Mouse (Mus musculus): ENCODE measurements around the gene Ticam1.
"Not testable (repeated sequence)": the region's sequence is repeated elsewhere in the genome, so short reads cannot be mapped to it uniquely, and the experiment has no call there.

The Ticam1 gene

GRCm38 (mm10) chr17:56265869-56266268 lies 10.7 kb downstream of the Ticam1 start:
- peak; percentile 73 for DNase-seq (ENCODE audit: extremely low read depth, insufficient read length, low spot score)

GRCm38 (mm10) chr17:56265011-56265410 lies 11.6 kb downstream of the Ticam1 start:
- DNase-seq (ENCODE audit: extremely low read depth, insufficient read length, low spot score): no peak

GRCm38 (mm10) chr17:56264020-56264419 lies 12.6 kb downstream of the Ticam1 start:
- peak; percentile 56 for DNase-seq (ENCODE audit: extremely low read depth, insufficient read length, low spot score)

GRCm38 (mm10) chr17:56262645-56263094 lies 13.9 kb downstream of the Ticam1 start:
- DNase-seq (ENCODE audit: extremely low read depth, insufficient read length, low spot score): no peak

GRCm38 (mm10) chr17:56261166-56261565 lies 15.4 kb downstream of the Ticam1 start:
- DNase-seq (ENCODE audit: extremely low read depth, insufficient read length, low spot score): no peak

- DNase-seq (ENCODE audit: extremely low read depth, insufficient read length, low spot score): no peak
Measured at GRCm38 (mm10) chr17:56259301-56260037, 17.1 kb downstream of the Ticam1 start.

GRCm38 (mm10) chr17:56258812-56259211 lies 17.8 kb downstream of the Ticam1 start:
- DNase-seq (ENCODE audit: extremely low read depth, insufficient read length, low spot score): not testable (repeated sequence)

- not testable (repeated sequence) for DNase-seq (ENCODE audit: extremely low read depth, insufficient read length, low spot score)
Measured at GRCm38 (mm10) chr17:56258269-56258668, 18.3 kb downstream of the Ticam1 start.

- no peak for DNase-seq (ENCODE audit: extremely low read depth, insufficient read length, low spot score)
Measured at GRCm38 (mm10) chr17:56257181-56257894, 19.2 kb downstream of the Ticam1 start.

GRCm38 (mm10) chr17:56256239-56256881 lies 20.2 kb downstream of the Ticam1 start, which contains the start of gene Fem1a:
Gene Fem1a, plus strand, starts transcription at chr17:56256810.
- DNase-seq (ENCODE audit: extremely low read depth, insufficient read length, low spot score): peak; percentile 88

- peak; percentile 91 for DNase-seq (ENCODE audit: extremely low read depth, insufficient read length, low spot score)
Measured at GRCm38 (mm10) chr17:56255863-56256238, 20.7 kb downstream of the Ticam1 start.

GRCm38 (mm10) chr17:56255429-56255828 lies 21.2 kb downstream of the Ticam1 start:
- no peak for DNase-seq (ENCODE audit: extremely low read depth, insufficient read length, low spot score)

GRCm38 (mm10) chr17:56254695-56255094 lies 21.9 kb downstream of the Ticam1 start:
- DNase-seq (ENCODE audit: extremely low read depth, insufficient read length, low spot score): no peak

GRCm38 (mm10) chr17:56251136-56251829 lies 25.3 kb downstream of the Ticam1 start:
- no peak for DNase-seq (ENCODE audit: extremely low read depth, insufficient read length, low spot score)

GRCm38 (mm10) chr17:56245608-56246007 lies 31.0 kb downstream of the Ticam1 start:
- no peak for DNase-seq (ENCODE audit: extremely low read depth, insufficient read length, low spot score)

GRCm38 (mm10) chr17:56241541-56242401 lies 34.8 kb downstream of the Ticam1 start:
- peak; percentile 53 for DNase-seq (ENCODE audit: extremely low read depth, insufficient read length, low spot score)

GRCm38 (mm10) chr17:56233818-56234469 lies 42.6 kb downstream of the Ticam1 start:
- peak; percentile 30 for DNase-seq (ENCODE audit: extremely low read depth, insufficient read length, low spot score)

GRCm38 (mm10) chr17:56233389-56233788 lies 43.2 kb downstream of the Ticam1 start:
- no peak for DNase-seq (ENCODE audit: extremely low read depth, insufficient read length, low spot score)

- DNase-seq (ENCODE audit: extremely low read depth, insufficient read length, low spot score): no peak
Measured at GRCm38 (mm10) chr17:56229943-56230342, 46.6 kb downstream of the Ticam1 start.

All from 3134 (cell line).